Mouse (Mus musculus) G1E-ER4 (cell line): ENCODE data around the gene Atg4b. TPM values are rescaled to one million over a fixed set of nuclear protein-coding genes. Genes with fewer than 3 reads are reported as not detected.

Source experiments
- GATA1 ChIP-seq: IDR thresholded peaks from one replicate; pipeline ENCODE4 v1.8.0; 2012; ENCODE audit warnings: low read length, inconsistent platforms
- polyA plus RNA-seq: library from polyadenylated mRNA; stranded (reverse); fragments of >175 nt; gene quantifications from 2 replicates; pipeline ENCODE4 v1.2.3, GENCODE M21; 2012

Gene Atg4b
- 13.4 and 14.7 TPM in 2 replicates for polyA plus RNA-seq

DNA sequence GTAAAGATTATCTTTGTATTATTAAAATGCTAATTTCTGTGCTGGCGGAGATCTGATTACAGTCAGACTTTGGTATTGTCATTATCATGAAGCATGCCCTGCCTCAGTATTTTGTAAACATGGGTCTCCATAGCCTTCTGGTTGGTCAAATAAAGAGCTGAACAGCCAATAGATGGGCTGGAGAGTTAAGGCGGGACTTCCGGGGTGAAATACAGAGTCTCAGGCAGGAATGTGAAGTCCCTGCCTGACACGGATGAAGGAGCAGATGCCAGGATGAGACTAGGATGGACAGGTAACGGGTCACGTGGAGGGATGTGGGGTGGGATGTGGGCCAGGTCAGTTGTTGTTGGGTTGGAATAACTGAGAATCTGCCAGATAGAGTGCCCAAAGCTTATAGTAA is at the start of gene Atg4b:
TSS of gene Atg4b (plus strand) at position 211 of the 400 bp plus-strand sequence.
- no peak for TF ChIP-seq GATA1

GRCm38 (mm10) chr1:93702106-93702505 is 49.2 kb upstream of the Atg4b start:
- no peak for TF ChIP-seq GATA1

DNA sequence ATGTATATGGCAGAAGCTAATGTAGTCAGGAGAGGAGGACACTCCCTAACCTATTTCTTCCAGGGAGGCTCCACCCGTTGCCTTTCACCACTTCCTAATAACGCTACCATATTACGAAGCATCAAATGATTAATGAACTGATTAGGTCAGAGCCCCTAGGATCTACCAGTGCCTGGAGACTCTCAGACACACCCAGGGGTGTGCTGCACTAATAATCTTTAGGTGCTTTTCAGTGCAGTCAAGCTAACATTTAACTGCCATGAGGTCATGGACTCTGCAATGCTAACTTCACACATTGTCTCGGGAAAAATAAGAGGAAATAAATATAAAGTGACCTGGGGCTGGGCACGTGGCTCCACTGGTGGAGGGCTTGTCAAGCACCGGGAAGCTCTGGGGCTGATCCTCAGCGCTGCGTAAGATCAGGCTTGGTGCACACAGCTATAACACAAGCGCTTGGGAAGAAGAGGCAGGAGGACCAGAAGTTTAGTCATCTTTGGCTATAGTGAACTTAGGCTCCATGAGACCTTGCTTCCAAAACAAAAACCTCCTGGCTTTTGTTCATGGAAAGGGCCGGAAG is 47.7 kb upstream of the Atg4b start:
- no peak for TF ChIP-seq GATA1

- no peak for TF ChIP-seq GATA1
Measured at GRCm38 (mm10) chr1:93704341-93704740, 47.0 kb upstream of the Atg4b start.

DNA sequence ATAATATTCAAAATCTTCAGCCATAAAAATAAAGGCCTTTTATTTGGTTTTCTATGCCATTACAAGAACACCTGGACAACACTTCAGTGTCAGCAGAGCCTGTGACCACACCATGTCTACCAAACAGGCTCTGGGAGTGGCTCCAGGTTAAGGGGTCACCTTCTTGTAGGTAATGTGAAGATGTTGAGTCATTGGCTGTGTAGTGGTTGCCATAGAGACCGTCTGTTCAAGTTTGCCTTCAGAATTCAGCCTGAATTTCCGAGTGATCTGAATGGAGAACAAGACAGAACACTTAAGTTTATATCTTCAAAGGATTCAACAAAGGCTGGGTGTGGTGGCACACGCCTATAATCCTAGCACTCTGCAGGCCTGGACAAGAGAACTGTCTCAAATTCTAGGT is 45.9 kb upstream of the Atg4b start:
- TF ChIP-seq GATA1: no peak

- TF ChIP-seq GATA1: no peak
Measured at GRCm38 (mm10) chr1:93716166-93716565, 35.1 kb upstream of the Atg4b start.

DNA sequence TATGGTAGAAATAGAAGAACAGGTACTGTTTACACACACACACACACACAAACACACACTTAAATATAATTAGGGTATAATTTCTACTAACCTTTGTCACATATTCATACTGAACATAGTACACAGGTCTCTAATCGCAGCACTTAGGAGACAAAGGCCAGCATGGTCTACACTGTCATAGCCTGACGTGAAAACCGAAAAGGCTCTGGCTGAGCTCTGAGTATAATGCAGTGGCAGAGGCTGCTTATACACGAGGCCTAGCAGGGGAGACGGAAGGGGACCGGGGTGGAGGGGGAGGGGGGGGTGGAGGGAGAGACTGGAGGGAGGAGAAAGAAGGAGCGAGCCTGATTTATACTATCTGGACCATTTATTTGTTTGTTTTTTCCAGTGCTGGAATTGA is 29.7 kb upstream of the Atg4b start:
- TF ChIP-seq GATA1: no peak

GRCm38 (mm10) chr1:93724623-93725022 is 26.7 kb upstream of the Atg4b start:
- no peak for TF ChIP-seq GATA1

DNA sequence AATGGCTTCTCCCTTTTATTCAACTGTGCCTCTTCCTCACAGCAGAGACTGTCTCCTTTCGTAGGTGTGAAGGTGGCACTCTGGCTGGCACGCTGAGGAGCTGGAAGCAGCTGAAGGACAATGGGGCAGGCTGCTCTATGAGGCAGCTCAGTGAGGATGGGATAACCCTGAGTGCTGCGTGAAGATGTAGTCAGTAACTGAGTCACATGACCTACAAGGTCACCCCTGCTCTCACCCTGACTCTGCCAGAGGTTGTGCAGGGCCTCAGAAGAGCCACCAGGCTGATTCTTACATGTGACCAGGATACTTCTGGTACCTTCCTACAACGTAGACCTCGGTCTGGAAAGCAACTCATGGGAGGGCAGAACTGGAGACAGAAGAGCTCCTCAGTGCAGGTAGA is 25.6 kb upstream of the Atg4b start:
- no peak for TF ChIP-seq GATA1

- TF ChIP-seq GATA1: no peak
Measured at GRCm38 (mm10) chr1:93726116-93726515, 25.2 kb upstream of the Atg4b start.

DNA sequence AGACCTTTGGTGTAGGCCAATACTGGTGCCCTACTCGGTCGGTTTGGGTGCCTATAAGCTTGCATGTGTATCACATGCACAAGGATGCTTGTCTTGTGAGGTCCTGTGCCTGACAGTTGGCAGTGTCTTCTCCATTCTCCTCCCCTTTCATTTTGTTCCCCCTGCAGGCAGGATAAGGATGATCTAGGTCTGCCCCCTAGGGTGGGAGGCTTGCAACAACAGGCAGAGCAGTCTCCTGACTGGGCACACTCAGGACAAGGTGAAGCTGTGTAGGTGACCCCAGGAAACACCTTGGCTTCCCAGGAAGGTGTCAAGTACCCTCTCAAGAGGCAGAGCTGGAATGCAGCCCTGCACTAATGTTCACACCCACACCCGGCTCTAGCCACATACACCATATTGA is 24.3 kb upstream of the Atg4b start:
- TF ChIP-seq GATA1: no peak

GRCm38 (mm10) chr1:93731103-93731502 is 20.2 kb upstream of the Atg4b start:
- no peak for TF ChIP-seq GATA1

GRCm38 (mm10) chr1:93731880-93732281 is 19.4 kb upstream of the Atg4b start:
- TF ChIP-seq GATA1: no peak

DNA sequence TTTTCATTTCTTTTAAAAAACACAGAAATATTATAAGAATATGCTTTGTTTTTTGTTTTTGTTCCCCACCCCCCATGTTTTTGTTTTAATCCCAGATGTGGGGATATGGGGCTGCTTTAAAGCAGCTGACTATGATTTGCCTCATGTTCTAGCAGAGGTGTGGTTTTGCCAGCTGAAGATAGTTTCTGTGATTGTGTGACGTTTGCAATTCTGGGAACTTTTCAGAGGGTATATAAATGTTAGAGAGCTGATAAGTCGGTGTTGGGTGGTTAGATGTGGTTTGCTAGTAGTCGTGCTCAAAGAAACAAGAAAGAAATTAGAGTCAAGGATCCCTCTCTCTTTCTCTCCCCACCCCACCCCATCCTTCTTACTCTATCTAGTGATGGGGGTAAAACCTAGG is 15.4 kb upstream of the Atg4b start:
- TF ChIP-seq GATA1: no peak

GRCm38 (mm10) chr1:93737711-93738110 is 13.6 kb upstream of the Atg4b start:
- no peak for TF ChIP-seq GATA1

DNA sequence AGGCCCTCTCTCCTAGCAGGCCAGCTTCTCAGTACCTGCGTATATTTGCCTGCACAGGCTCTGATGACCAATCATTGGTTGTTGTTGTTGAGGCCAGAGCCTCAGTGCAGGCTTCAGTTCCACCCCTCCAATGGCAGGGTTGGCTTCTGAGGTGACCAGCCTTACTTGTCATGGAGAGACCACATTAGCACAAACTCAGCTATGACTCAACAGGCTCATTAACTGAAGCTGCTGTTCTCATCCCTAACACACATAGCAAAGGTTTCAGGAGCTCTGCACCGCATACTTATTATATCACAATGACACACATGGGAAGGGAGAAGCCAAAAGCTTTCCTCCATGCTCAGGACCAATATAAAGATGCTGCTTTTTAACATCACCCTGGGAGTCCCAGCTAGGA is 10.6 kb upstream of the Atg4b start:
- TF ChIP-seq GATA1: no peak

GRCm38 (mm10) chr1:93741987-93742386 is 9.3 kb upstream of the Atg4b start:
- TF ChIP-seq GATA1: peak; percentile 13

DNA sequence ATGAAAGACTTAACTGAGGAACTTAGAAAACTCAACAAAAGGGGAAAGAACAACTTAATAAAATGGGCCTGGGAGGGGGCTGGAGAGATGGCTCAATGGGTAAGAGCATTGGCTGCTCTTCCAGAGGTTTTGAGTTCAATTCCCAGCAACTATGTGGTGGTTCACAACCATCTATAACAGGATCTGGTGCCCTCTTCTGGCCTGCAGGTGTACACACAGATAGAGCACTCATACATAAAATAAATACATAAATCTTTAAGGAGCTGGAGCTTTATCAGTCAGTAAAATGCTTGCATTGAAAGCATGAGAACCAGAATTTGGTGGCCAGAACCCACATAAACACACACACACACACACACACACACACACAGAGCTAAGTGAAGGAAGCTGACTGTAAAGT is 8.4 kb upstream of the Atg4b start:
- TF ChIP-seq GATA1: no peak
